Mouse (Mus musculus): ENCODE results near the gene Mff.

Mff gene

GRCm38 (mm10) chr1:82724339-82725025 lies at the start of gene Mff:
TSS of gene Mff (plus strand) at chr1:82724890.
- peak; percentile 89 for DNase-seq (ENCODE audit: low spot score)

- DNase-seq (ENCODE audit: low spot score): no peak
Measured at GRCm38 (mm10) chr1:82686328-82686727, 38.4 kb upstream of the Mff start.

- no peak for DNase-seq (ENCODE audit: low spot score)
Measured at GRCm38 (mm10) chr1:82686866-82687265, 37.8 kb upstream of the Mff start.

GRCm38 (mm10) chr1:82687931-82688330 lies 36.8 kb upstream of the Mff start:
- no peak for DNase-seq (ENCODE audit: low spot score)

- no peak for DNase-seq (ENCODE audit: low spot score)
Measured at GRCm38 (mm10) chr1:82695915-82696314, 28.8 kb upstream of the Mff start.

- no peak for DNase-seq (ENCODE audit: low spot score)
Measured at GRCm38 (mm10) chr1:82717816-82718512, 6.7 kb upstream of the Mff start.

GRCm38 (mm10) chr1:82725026-82725874 lies 560 bp downstream of the Mff start:
- DNase-seq (ENCODE audit: low spot score): no peak

- DNase-seq (ENCODE audit: low spot score): no peak
Measured at GRCm38 (mm10) chr1:82725875-82726185, 1.1 kb downstream of the Mff start.

- DNase-seq (ENCODE audit: low spot score): no peak
Measured at GRCm38 (mm10) chr1:82726482-82726881, 1.8 kb downstream of the Mff start.

GRCm38 (mm10) chr1:82733357-82733756 lies 8.7 kb downstream of the Mff start:
- no peak for DNase-seq (ENCODE audit: low spot score)

GRCm38 (mm10) chr1:82738066-82738465 lies 13.4 kb downstream of the Mff start:
- DNase-seq (ENCODE audit: low spot score): no peak

GRCm38 (mm10) chr1:82741539-82741938 lies 16.8 kb downstream of the Mff start:
- DNase-seq (ENCODE audit: low spot score): no peak

GRCm38 (mm10) chr1:82743962-82744361 lies 19.3 kb downstream of the Mff start:
- no peak for DNase-seq (ENCODE audit: low spot score)

GRCm38 (mm10) chr1:82746408-82746807 lies 21.7 kb downstream of the Mff start:
- no peak for DNase-seq (ENCODE audit: low spot score)

GRCm38 (mm10) chr1:82747714-82748452 lies 23.2 kb downstream of the Mff start:
- DNase-seq (ENCODE audit: low spot score): no peak

- no peak for DNase-seq (ENCODE audit: low spot score)
Measured at GRCm38 (mm10) chr1:82759520-82759919, 34.8 kb downstream of the Mff start.

- DNase-seq (ENCODE audit: low spot score): no peak
Measured at GRCm38 (mm10) chr1:82761454-82762169, 36.9 kb downstream of the Mff start.

GRCm38 (mm10) chr1:82762274-82762673 lies 37.6 kb downstream of the Mff start:
- DNase-seq (ENCODE audit: low spot score): no peak

- DNase-seq (ENCODE audit: low spot score): no peak
Measured at GRCm38 (mm10) chr1:82766227-82766626, 41.5 kb downstream of the Mff start.

GRCm38 (mm10) chr1:82766641-82767040 lies 42.0 kb downstream of the Mff start:
- no peak for DNase-seq (ENCODE audit: low spot score)

- DNase-seq (ENCODE audit: low spot score): no peak
Measured at GRCm38 (mm10) chr1:82768269-82768668, 43.6 kb downstream of the Mff start, which contains the start of gene Tm4sf20. TSS of gene Tm4sf20 (minus strand) at chr1:82768461.

All from ovary, postnatal 36 days (tissue).